Mouse (Mus musculus): ENCODE measurements at regions not wholly inside any gene's neighbourhood (a gene's known extent, or its start where the extent isn't known, plus 50 kb on each side); places are given as distances from the start of the nearest gene placed in this dataset.

- TF ChIP-seq CTCF (IDR thresholded peaks at IDR 0.05; ENCODE audit: borderline replicate concordance, insufficient read depth, low read depth, low read length), result no peak
- TF ChIP-seq POLR2A (IDR thresholded peaks at IDR 0.05; ENCODE audit: borderline replicate concordance, insufficient read depth, low read length), result no peak
- DNase-seq, result no peak
- H3K4me3 ChIP-seq (replicated peaks; ENCODE audit: insufficient read depth, low read depth, low read length), result no peak overlapping the region
- H3K4me1 ChIP-seq (ENCODE audit: control insufficient read depth, insufficient read depth, low read length), result no peaks in the 10 kb centered on the region
- no peaks in the 10 kb centered on the region for H3K27me3 ChIP-seq (ENCODE audit: control insufficient read depth, insufficient read depth, low read length)
- 92% methylated on average over 7 of the region's 7 CpGs for WGBS
- no peak overlapping the region for H3K27ac ChIP-seq (ENCODE audit: insufficient read depth, low read length)
Measured at GRCm38 (mm10) chr3:128145329-128145728, 249.2 kb upstream of the Fam241a start.

- H3K27me3 ChIP-seq (ENCODE audit: control insufficient read depth, insufficient read depth, low read length), result no peaks in the 10 kb centered on the region
- DNase-seq, result no peak
- H3K4me3 ChIP-seq (replicated peaks; ENCODE audit: insufficient read depth, low read depth, low read length), result no peak overlapping the region
- no peak overlapping the region for H3K27ac ChIP-seq (ENCODE audit: insufficient read depth, low read length)
- no peak for TF ChIP-seq CTCF (IDR thresholded peaks at IDR 0.05; ENCODE audit: borderline replicate concordance, insufficient read depth, low read depth, low read length)
- TF ChIP-seq POLR2A (IDR thresholded peaks at IDR 0.05; ENCODE audit: borderline replicate concordance, insufficient read depth, low read length), result no peak
- 86% methylated on average over 5 of the region's 5 CpGs for WGBS
- H3K4me1 ChIP-seq (ENCODE audit: control insufficient read depth, insufficient read depth, low read length), result no peaks in the 10 kb centered on the region
Measured at GRCm38 (mm10) chr3:128127836-128128235, 231.7 kb upstream of the Fam241a start.

DNA sequence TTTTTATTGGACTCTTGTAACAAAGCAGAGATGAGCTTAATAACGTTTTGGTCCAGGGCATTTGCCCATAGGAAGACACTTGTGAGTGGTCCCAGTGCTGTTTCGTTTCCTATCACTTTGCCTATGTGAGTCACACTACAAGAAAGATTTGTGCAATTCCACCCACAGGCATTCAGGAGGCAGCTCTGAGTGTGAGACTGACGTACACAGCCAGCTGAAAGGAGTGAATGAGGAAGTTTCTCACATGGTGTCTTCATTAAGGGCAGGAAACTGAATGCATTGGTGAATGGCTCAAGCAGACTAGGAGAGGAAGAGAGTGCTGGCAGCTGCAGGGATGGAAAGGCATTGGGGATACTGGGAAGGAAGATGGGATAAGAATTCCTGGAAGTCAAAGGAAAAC lies 230.5 kb upstream of the Fam241a start:
- DNase-seq, result no peak

DNA sequence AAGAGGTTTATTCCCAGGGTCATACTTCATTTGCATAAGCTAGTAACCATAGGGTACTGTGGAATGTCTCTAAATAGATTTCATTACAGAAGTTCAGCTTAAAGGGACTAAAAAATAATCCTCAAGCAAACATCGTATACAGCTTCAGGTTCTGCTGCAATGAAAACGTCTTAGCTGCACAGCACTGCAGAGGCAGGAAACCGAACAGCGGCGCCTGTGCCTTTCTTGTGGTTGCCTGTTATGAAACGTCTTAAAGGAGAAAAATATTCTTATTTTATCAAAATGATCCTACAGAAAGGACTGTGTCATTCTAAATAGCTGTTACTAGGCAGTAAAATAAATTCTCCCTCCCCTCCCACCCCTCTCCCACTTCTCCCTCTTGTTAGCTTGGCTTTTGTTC lies 226.0 kb upstream of the Fam241a start:
- H3K27me3 ChIP-seq (ENCODE audit: control insufficient read depth, insufficient read depth, low read length), result no peaks in the 10 kb centered on the region
- DNase-seq, result no peak
- H3K27ac ChIP-seq (ENCODE audit: insufficient read depth, low read length), result no peak overlapping the region
- 82% methylated on average over 6 of the region's 6 CpGs for WGBS
- TF ChIP-seq CTCF (IDR thresholded peaks at IDR 0.05; ENCODE audit: borderline replicate concordance, insufficient read depth, low read depth, low read length), result no peak
- no peak for TF ChIP-seq POLR2A (IDR thresholded peaks at IDR 0.05; ENCODE audit: borderline replicate concordance, insufficient read depth, low read length)
- H3K4me3 ChIP-seq (replicated peaks; ENCODE audit: insufficient read depth, low read depth, low read length), result no peak overlapping the region
- H3K4me1 ChIP-seq (ENCODE audit: control insufficient read depth, insufficient read depth, low read length), result no peaks in the 10 kb centered on the region

More for the DNA sequence above, 230.5 kb upstream of the Fam241a start:
- H3K4me3 ChIP-seq (replicated peaks; ENCODE audit: insufficient read depth, low read depth, low read length), result no peak overlapping the region
- TF ChIP-seq POLR2A (IDR thresholded peaks at IDR 0.05; ENCODE audit: borderline replicate concordance, insufficient read depth, low read length) (no peak), CTCF (IDR thresholded peaks at IDR 0.05; ENCODE audit: borderline replicate concordance, insufficient read depth, low read depth, low read length) (no peak)
- no peaks in the 10 kb centered on the region for H3K4me1 ChIP-seq (ENCODE audit: control insufficient read depth, insufficient read depth, low read length)
- H3K27me3 ChIP-seq (ENCODE audit: control insufficient read depth, insufficient read depth, low read length), result no peaks in the 10 kb centered on the region
- 58% methylated on average over 3 of the region's 3 CpGs for WGBS
- H3K27ac ChIP-seq (ENCODE audit: insufficient read depth, low read length), result no peak overlapping the region

- DNase-seq, result no peak
- TF ChIP-seq POLR2A (IDR thresholded peaks at IDR 0.05; ENCODE audit: borderline replicate concordance, insufficient read depth, low read length) (no peak), CTCF (IDR thresholded peaks at IDR 0.05; ENCODE audit: borderline replicate concordance, insufficient read depth, low read depth, low read length) (no peak)
- Histone ChIP-seq H3K27ac (ENCODE audit: insufficient read depth, low read length) (no peak overlapping the region), H3K4me1 (ENCODE audit: control insufficient read depth, insufficient read depth, low read length) (no peaks in the 10 kb centered on the region), H3K27me3 (ENCODE audit: control insufficient read depth, insufficient read depth, low read length) (no peaks in the 10 kb centered on the region), H3K4me3 (replicated peaks; ENCODE audit: insufficient read depth, low read depth, low read length) (no peak overlapping the region)
- WGBS, result 81% methylated on average over 6 of the region's 6 CpGs
Measured at GRCm38 (mm10) chr3:128120647-128121440, 224.7 kb upstream of the Fam241a start.

DNA sequence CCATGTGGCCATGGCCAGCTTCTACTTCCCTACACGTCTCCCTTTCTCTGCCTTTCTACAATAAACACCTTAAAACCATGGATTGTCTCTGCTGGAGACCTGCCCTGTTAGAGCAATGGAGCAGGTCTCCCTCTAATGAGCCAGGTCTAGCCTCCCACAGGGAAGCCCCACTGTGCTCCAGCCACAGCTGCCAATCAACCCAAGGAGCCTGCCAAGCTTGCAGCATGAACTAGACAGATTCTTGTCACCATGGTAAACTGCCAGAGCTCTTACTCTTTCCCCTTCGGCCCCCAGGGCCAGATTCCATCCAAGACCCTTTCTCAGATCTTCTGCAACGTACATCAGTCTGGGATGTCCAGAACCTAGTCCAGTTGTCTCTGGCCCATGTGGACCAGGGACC lies 217.1 kb upstream of the Fam241a start:
- no peaks in the 10 kb centered on the region for H3K4me1 ChIP-seq (ENCODE audit: control insufficient read depth, insufficient read depth, low read length)
- H3K27me3 ChIP-seq (ENCODE audit: control insufficient read depth, insufficient read depth, low read length), result no peaks in the 10 kb centered on the region
- no peak for DNase-seq
- no peak overlapping the region for H3K4me3 ChIP-seq (replicated peaks; ENCODE audit: insufficient read depth, low read depth, low read length)
- TF ChIP-seq CTCF (IDR thresholded peaks at IDR 0.05; ENCODE audit: borderline replicate concordance, insufficient read depth, low read depth, low read length), result no peak
- TF ChIP-seq POLR2A (IDR thresholded peaks at IDR 0.05; ENCODE audit: borderline replicate concordance, insufficient read depth, low read length), result no peak
- 11% methylated on average over 3 of the region's 3 CpGs for WGBS
- no peak overlapping the region for H3K27ac ChIP-seq (ENCODE audit: insufficient read depth, low read length)

GRCm38 (mm10) chr3:128110406-128110805 lies 214.3 kb upstream of the Fam241a start:
- Histone ChIP-seq H3K4me1 (ENCODE audit: control insufficient read depth, insufficient read depth, low read length) (no peaks in the 10 kb centered on the region), H3K4me3 (replicated peaks; ENCODE audit: insufficient read depth, low read depth, low read length) (no peak overlapping the region), H3K27ac (ENCODE audit: insufficient read depth, low read length) (no peak overlapping the region), H3K27me3 (ENCODE audit: control insufficient read depth, insufficient read depth, low read length) (no peaks in the 10 kb centered on the region)
- 53% methylated on average over 2 of the region's 2 CpGs for WGBS
- no peak for DNase-seq
- TF ChIP-seq CTCF (IDR thresholded peaks at IDR 0.05; ENCODE audit: borderline replicate concordance, insufficient read depth, low read depth, low read length) (no peak), POLR2A (IDR thresholded peaks at IDR 0.05; ENCODE audit: borderline replicate concordance, insufficient read depth, low read length) (no peak)

DNA sequence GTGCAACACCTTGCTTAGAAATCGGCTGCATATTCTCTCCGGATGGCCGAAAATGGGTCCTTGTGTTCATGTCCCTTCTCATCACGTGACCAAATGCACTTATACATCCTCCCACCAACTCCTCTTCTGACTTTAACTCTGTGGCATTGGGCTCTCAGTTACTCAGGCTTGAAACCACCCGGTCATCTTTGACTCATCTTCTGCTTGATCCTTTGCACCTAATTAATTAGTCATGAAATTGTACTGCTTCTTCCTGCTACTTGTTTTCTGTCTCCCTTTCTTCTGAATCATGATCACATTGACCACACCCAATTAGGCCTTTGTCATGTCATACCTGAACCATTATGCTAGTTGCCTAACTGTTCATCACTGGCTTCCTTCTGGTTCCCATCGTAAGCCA lies 208.4 kb upstream of the Fam241a start:
- TF ChIP-seq POLR2A (IDR thresholded peaks at IDR 0.05; ENCODE audit: borderline replicate concordance, insufficient read depth, low read length), result no peak
- TF ChIP-seq CTCF (IDR thresholded peaks at IDR 0.05; ENCODE audit: borderline replicate concordance, insufficient read depth, low read depth, low read length), result no peak
- Histone ChIP-seq H3K27me3 (ENCODE audit: control insufficient read depth, insufficient read depth, low read length) (no peaks in the 10 kb centered on the region), H3K4me1 (ENCODE audit: control insufficient read depth, insufficient read depth, low read length) (no peaks in the 10 kb centered on the region), H3K27ac (ENCODE audit: insufficient read depth, low read length) (no peak overlapping the region), H3K4me3 (replicated peaks; ENCODE audit: insufficient read depth, low read depth, low read length) (no peak overlapping the region)
- 91% methylated on average over 6 of the region's 6 CpGs for WGBS
- DNase-seq, result no peak
